Mouse (Mus musculus) urinary bladder, adult 18-20 months (tissue): ENCODE results near the gene Mgat2.
"Not testable (repeated sequence)": the region's sequence is repeated elsewhere in the genome, so short reads cannot be mapped to it uniquely, and the experiment has no call there.

ENCODE experiments used
- DNase-seq, 2 experiments: peaks; one replicate each; pipeline ENCODE4 v3.0.0; 2022; ENCODE audit warnings: low spot score in 2 of 2, mixed read lengths in 2 of 2

Gene Mgat2

DNA sequence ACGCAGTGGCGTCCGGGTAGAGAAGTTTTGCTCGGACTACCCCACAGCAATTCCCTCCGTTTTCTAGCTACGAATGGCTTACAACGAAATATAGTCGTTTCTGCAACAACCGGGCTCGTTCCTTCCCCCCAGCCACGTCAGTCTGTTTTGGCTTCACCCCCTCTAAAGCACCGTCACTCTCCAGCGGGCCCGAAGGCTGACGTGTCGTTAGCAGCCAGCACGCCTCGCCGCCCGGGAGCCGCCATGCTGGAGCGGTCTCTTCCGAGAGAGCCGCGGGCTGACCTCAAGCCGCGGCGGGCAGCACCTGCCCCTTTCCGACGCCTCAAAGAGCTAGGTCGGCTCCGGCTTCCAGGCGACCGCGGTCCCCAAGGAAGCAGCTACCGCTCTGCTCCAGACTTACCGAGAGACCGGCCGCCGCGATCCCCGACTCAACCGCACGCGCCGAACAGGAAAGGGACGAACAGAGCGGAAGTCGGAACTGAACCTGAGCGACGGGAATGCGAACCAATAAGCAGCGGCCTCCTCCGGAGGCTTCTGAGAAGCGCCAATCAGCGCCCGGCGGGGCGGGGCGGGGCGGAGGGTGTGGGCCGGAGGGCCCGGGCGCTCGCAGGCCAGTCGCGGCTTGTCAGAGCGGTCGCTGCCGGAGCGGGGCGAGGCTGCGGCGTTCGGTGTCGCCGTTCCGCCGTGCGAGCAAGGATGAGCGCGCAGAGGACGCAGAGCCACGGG, at the start of gene Mgat2, which contains the start of gene Rpl36al:
TSS of gene Mgat2 (plus strand) at position 575 of the 726 bp plus-strand sequence.
TSS of gene Rpl36al (minus strand) at position 501 of the 726 bp plus-strand sequence.
- DNase-seq, result peak; percentile 98

DNA sequence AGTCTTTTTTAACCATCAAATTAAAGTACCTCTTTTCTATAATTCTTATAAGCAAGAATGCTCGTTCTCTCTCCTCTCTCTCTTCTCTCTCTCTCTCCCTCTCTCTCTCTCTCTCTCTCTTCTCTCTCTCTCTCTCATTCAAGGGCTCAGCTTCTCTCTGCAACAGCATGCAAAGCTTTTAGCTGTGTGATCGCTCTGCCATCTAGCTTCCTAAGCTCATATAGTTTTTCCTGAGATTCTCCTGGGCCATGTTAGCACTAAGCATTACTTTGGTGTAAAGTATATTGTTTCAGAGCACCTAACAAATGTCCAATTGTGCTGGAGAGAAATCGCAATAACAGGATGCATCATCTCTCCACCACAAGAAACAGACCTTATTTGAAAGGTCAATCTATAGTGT, 44.8 kb upstream of the Mgat2 start:
- no peak for DNase-seq

DNA sequence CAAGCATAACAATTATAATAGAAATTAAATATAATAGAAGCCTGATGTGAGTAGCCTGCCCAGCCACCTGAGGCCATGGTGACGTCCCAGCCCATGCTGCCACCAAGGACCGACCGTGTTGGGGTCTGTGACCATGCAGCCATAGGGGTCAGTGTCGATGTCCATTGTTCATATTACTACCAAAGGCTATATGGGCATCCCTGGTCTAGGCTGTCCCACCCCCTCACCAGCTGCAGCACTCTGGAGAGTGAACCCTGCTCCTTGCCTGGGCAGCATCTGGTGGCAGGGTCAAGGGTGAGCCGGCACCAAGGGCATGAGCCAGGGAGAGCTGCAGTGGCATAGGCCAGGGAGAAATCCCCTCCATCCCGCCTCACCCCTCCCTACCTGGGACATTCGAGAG, 44.1 kb upstream of the Mgat2 start:
- DNase-seq, result no peak

DNA sequence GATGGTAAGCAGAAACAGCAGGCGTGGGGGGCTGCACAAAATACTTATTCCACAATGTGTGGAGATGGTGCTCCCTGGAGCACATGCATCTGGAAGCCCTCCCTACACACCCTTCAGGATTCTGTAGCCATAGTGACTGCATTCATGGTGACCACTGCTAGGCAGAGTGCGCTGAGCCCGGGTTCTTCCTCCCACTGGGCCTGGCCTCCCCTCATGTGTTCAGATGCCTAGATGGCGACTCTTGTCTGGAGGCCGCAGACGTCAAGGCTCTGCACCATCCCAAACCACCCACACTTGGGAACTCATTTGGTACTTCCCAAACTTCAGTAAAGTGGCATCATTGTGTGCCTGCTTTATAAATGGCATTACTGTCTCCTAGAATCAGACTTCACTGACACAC, 40.5 kb upstream of the Mgat2 start:
- DNase-seq, result no peak

DNA sequence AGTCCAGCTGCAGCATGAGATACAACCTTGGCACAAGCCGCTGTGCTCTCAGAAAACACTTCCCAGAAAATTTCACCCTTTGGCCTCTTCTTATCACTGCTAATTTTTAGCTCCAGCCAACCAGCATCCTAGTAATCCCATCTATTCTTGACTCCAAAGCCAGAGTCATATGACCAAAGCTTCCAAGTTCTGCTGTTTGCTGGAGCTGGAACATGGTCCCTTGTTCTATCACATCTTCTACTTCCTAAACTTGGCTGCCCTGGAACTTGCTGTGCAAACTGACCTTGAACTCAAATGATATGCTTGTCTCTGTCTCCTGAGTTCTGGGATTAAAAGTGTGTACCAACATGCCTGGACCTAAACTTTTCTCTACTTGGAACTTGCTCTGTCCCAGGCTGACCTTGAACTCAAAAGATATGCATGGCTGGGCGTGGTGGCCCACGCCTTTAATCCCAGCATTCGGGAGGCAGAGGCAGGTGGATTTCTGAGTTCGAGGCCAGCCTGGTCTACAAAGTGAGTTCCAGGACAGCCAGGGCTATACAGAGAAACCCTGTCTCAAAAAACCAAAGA, 36.7 kb upstream of the Mgat2 start:
- no peak for DNase-seq

DNA sequence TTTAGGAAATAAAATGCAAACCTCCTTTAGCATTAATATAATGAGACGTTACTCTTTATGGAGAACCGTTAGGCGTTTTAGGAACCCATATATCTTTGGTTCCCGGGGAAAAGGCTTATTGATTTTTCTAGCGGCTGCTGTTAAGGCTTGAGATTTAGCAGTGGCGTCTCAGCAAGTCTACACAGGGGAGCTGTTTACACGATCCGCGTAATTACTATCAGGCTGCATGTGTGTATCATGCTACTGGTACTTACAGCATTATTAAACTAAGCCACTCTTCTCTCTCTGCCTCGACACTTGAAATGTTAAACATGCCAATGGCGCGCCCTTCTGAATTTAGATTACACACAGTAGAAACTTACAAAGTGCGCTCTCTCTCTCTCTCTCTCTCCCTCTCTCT, 33.9 kb upstream of the Mgat2 start:
- no peak for DNase-seq

DNA sequence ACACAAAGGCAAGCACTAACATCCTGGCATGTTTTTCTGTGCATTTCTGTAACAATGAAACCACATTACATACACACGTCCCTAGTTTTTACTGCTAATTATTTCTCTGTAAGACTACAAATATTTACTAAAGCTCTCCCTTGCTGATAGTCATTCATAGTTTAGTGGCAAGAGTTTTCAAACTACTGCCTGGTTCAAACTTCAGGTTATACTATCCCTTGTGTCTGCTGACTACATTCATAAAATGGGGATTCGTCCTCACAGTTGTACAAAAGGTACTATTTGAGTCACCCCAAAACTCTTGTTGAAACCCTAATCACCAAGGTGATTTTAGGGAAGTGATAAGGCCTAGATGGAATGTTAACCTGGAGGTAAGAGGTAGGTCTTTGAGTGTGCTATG, 28.0 kb upstream of the Mgat2 start:
- no peak for DNase-seq

DNA sequence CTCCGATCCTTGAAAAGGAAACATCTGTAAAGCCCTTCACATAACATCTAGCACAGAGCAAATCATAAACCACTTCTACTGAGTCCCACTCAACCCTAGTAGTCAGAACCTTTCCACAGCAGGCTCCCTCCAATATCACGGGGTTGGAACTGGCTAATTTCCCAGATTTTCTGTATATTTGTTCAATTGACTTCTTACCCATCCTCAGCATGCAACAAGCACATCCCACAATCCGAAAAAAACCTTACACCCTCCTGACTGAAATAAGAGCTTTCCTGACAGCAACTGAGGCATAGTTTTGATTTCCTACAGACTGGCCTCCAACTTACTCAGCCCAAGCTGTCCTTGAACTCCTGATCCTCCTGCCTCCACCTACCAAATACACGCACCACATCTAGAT, 27.5 kb upstream of the Mgat2 start:
- no peak for DNase-seq

DNA sequence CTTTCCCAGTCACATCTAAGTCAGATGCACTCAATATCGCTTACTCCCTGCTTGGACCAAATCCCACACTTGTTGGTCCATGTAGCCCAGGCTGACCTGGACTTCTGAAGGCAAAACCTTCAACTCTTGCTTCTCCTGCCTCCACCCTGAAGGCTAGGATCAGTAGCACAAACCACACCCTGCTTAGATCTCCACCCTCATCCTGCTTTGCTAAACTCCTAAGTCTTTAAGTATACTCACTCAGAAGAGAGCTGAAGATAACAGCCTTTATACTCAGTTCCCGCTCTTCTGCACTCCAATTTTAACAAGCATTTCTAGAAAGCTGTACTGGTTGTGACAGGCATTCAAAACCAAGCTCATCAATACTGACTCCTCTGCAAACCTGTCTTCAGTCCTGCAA, 26.9 kb upstream of the Mgat2 start:
- DNase-seq, result no peak

DNA sequence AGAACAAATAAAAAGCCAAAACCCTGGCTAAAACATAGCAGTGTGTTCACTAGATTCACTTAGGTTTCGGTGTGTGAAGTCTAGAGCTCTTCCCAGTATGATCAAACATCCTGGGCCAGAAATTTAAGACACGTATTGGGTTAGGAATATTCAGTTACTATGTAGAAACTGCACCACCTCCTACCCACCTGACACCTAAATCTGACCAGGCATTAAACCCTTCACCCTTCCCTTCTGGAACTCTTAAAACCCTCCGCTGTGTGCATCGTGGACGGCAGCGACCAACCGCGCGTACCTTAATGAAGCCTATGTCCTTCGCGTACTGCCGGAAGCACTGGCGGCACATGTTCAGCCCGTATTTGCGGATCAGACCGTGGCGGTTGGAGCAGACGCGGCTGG, 25.6 kb upstream of the Mgat2 start:
- DNase-seq, result no peak

DNA sequence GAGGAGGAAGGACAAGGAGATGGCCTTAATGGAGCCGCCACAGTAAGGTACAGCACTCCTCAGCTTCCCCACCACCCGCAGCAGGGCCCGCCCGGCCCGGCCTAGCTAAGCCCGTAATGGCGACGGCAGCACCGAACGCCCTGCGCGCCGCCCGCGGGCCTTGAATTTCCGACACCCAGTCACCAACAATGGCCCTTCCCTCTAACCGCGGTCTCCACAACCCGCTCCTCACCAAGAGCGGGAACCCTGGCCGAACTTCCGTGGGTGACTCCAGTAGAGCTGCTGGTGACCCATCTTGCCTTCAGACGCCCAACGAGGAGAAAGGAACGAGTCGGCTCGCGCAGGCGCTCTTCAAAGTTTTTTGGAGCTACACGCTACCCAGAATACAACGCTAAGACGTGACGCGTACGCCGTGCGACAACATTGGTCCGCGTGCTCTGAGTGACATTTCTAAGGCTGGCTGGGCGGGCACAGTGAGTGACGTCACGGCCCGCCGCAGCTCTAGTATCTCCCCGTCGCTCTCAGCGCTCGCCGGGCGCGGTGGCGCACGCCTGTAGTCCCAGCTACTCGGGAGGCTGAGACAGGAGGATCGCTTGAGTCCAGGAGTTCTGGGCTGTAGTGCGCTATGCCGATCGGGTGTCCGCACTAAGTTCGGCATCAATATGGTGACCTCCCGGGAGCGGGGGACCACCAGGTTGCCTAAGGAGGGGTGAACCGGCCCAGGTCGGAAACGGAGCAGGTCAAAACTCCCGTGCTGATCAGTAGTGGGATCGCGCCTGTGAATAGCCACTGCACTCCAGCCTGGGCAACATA, 25.0 kb upstream of the Mgat2 start, which contains the start of gene Rps29:
TSS of gene Rps29 (minus strand) at position 422 of the 813 bp plus-strand sequence.
- DNase-seq, result peak; percentile 89 to 96

DNA sequence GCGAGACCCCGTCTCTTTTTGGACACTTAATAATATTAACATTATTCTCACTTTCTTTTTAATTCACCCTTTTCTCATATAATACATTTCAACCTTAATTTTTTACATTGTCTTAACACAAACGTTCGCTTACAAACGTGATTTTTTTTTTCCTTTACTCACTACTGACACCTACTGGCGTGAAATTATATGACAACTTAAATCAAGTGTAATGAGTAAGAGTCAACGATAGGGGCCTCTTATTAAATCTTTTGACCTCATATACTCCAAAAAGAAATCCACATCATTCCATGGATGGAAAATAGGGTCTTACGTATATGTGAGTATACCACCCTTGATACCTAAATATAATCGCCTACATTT, 24.4 kb upstream of the Mgat2 start:
- DNase-seq, result no peak

DNA sequence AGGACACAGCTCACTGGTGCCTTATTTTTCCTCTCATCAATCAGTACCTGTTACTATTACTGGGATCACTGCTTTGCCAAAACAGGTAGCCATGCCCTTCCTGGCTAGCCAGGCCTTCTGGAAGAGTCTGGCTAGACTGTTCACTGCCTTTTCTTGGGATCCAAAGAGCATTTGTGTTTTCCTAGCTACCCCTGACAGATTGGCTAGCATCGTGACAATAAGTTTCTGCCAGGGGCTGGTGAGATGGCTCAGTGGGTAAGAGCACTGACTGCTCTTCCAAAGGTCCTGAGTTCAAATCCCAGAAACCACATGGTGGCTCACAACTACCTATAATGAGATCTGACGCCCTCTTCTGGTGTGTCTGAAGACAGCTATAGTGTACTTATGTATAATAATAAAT, 23.3 kb upstream of the Mgat2 start:
- not testable (repeated sequence) for DNase-seq

DNA sequence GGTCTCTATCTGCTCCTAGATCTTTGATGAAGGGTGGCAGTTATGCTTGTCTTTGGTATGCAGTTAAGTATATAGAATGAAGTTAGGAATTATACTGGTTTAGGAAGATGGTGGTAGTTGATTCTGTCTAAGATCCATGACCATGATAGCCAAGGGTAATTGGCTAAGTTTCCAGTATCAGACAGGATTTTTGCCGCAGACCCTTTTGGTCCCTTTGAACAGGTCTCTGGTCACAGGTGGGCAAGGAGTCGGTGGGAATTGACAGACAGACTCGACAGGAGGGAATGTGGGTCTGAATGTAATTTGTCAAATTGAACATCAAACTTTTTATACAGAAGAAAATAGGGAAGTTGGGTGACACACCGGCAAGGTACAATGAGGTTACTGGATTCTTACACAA, 20.4 kb upstream of the Mgat2 start:
- not testable (repeated sequence) for DNase-seq

DNA sequence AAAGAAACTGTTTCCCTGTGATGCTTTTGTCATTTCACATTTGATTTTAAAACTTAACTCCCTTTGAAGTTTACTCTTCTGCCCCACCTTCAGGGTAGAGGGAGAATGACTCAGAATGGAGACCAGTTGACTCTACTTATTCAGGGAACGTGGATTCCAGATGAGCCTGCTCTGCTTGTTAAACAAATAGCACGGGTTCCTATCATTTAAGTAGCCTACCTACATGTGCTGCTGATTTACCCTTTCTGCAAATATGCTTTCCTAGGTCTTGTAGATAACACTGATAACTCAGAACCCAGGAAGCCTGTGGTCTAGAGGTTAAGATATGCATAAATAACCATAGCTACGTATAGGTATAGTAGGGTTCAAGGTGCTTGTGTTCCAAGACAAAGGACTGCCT, 19.1 kb upstream of the Mgat2 start:
- DNase-seq, result peak in 1 of 2 experiments; percentile 14

DNA sequence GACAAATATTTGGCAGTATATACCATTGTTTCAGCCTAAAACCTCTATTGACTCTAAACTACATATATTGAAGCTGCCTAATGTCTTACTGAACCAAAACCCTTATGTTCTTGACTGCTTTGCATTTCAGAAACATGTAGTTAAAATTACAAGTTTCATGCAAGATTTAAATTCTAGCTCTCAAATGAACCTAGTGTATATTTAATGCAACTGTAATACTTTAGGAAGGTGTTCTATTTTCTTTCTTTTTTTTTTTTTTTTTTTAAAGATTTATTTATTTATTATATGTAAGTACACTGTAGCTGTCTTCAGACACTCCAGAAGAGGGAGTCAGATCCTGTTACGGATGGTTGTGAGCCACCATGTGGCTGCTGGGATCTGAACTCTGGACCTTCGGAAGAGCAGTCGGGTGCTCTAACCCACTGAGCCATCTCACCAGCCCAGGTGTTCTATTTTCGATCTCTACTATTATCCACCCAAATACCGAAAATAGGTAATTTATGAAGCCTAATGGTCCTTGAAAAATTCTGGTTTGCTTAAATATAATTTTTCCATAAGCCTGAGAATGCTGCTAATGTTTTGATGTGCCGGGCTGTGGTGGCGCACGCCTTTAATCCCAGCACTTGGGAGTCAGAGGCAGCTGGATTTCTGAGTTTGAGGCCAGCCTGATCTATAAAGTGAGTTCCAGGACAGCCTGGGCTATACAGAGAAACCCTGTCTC, 16.9 kb upstream of the Mgat2 start:
- not testable (repeated sequence) for DNase-seq

DNA sequence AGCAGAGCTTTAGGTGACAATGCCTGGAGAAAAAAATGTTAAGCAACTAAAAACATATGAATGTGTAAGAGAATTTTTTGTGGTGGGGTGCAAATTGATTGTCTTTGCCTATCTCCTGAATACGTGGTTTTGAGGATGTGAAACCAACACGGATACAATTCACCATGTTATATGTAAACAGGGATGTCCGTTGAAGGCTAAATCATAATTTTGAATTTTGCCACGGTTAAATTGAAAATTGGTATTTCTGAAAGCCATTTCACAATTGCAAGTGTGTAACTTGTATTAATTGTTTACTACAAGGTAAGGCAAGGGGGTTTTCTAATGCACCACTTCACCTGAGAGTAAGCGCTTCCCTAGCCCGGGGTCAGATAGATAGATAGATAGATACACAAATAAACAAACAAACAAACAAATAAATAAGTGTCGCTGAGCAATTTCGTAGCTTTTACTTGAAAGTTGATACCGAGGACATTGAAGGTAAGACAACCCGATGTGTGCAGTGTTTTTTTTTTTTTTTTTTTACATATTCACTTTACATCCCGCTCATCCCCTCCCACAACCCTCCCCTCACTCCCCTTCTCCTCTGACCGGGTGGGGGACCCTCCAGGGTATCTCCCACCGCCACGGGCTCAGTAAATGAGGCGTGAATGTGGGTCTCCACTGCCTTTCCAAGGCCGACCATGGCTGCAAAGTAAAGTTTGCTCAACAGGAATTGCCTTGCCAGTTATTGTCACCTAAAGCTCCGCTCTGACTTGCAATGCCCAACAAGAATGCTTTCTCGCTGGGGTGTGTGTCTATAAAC, 16.1 kb upstream of the Mgat2 start:
- DNase-seq, result no peak

DNA sequence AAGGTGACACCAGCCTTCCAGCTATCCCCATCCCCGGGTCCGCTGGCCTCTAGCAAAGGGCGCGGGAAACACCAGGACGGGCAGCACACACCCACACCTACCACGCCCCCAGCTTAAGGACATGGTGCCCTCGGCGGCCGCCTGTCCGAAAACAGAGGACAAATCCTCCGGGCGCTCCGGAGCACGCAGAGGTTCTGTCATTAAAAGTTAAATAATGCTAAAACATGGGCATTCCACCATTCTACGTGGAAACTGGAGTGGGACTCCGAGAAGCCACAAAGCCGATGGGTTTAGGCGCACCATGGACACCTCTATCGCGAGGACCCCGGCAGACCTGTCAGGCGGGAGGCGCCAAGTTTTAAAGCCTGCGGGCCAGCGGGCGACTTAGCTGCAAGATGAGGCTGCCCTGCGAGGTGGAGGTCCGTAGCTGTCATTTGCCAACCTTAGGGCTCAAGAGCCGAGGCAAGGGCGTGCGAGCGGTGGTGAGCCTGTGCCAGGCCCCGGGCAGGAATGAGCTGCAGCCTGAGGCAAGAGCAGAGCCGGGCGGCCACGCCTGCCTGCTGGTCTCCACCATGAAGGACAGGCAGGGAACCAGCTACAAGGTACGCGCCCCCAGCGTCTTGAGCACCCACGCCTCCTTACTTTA, 15.4 kb upstream of the Mgat2 start, which contains the start of gene Lrr1:
TSS of gene Lrr1 (plus strand) at position 354 of the 646 bp plus-strand sequence.
- DNase-seq, result peak; percentile 75 to 95

DNA sequence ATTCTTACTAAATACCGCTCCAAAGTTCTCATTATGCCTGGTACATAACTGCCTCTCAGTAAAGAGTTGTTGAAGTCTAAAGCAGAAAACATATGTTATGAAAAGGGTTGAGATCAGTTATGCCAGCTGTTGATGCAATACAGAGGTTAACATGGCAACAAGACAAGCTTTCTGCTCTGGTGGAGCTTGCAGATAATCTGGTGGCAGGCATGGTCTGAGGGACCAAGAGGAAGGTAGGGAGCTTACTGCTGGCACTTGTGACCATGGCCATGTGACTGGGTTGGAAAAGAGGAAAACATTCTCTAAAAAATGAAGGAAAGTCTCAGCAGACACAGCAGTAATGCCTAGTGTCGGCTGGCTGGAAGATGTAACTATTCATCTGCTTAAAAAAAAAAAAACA, 12.7 kb upstream of the Mgat2 start:
- no peak for DNase-seq

DNA sequence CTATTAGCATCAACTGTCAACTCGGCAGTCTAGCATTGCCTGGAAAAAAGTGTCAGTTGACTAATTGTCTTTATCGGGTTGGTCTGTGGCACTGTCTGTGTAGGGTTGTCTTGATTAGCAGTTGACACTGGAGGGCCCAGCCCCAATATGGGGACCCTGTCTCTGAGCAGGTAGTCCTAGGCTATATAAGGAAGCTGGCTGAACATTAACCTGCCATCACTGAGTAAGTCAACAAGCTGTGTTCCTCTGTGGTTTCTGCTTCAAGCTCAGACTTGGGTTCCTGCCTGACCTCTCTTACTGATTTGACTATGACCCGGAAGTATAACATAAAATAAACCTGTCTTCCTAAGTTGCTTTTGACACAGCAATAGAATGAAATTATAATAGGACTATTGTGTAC, 8.0 kb upstream of the Mgat2 start:
- no peak for DNase-seq

DNA sequence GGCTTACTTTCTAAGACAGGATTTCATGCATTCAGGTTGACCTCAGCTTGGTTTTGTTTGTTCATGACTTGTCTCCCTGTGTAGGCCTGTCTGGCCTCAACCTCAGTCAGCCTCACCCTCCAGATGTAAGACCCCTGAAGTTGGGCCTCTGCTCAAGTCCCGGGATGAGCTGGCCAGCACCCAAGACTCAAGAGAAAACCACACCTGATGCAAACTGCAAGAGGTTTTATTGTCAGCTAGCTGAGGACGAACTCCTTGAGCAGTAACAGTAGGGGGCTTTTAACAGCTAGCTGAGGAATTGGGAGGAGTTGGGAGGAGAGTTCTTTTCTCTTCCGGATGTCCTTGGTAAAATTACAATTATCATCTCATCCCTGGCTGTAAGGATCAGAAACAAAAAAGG, 6.4 kb upstream of the Mgat2 start:
- no peak for DNase-seq
